Mouse (Mus musculus) intestine, postnatal 0 days (tissue): ENCODE measurements around the gene Eif2ak4. TPM values are rescaled to one million over a fixed set of nuclear protein-coding genes. Genes with fewer than 3 reads are reported as not detected.

Source experiments
- ATAC-seq: fragments of 200-750 bp; cut with Nextera tagmentation; 2 replicates; pipeline ENCODE4 v1.8.0; 2017; ENCODE audit warnings: mild to moderate bottlenecking, moderate TSS enrichment, moderate library complexity
- H3K27ac ChIP-seq: fragments of 300-500 bp; sonication (generic); 2 replicates; pipeline ENCODE4 v1.5.1; 2014; ENCODE audit warnings: mild to moderate bottlenecking, low read depth, low read length, moderate library complexity
- H3K27me3 ChIP-seq: fragments of 300-500 bp; sonication (generic); replicated peaks from 2 replicates; pipeline ENCODE4 v1.6.1; 2014; ENCODE audit warnings: low read length, mixed read lengths; ENCODE audit not compliant: control insufficient read depth, insufficient read depth
- H3K36me3 ChIP-seq: fragments of 300-500 bp; sonication (generic); 2 replicates; pipeline ENCODE4 v1.6.1; 2014; ENCODE audit warnings: mild to moderate bottlenecking, moderate library complexity; ENCODE audit not compliant: control insufficient read depth, insufficient read depth
- H3K4me1 ChIP-seq: fragments of 300-500 bp; sonication (generic); replicated peaks from 2 replicates; pipeline ENCODE4 v1.6.1; 2014; ENCODE audit warnings: antibody characterized with exemption, low read length, mixed read lengths; ENCODE audit not compliant: control insufficient read depth, insufficient read depth
- H3K4me2 ChIP-seq: fragments of 300-500 bp; sonication (generic); replicated peaks from 2 replicates; pipeline ENCODE4 v1.6.1; 2014; ENCODE audit warnings: low read depth, mild to moderate bottlenecking, moderate library complexity
- H3K4me3 ChIP-seq: fragments of 300-500 bp; sonication (generic); 2 replicates; pipeline ENCODE4 v1.5.1; 2014; ENCODE audit warnings: low read depth, low read length
- H3K9ac ChIP-seq: fragments of 300-500 bp; sonication (generic); 2 replicates; pipeline ENCODE4 v1.6.1; 2014; ENCODE audit warnings: mild to moderate bottlenecking, low read depth, low read length
- H3K9me3 ChIP-seq: fragments of 300-500 bp; sonication (generic); 2 replicates; pipeline ENCODE4 v1.6.1; 2016; ENCODE audit warnings: mixed run types; ENCODE audit not compliant: control insufficient read depth
- CTCF ChIP-seq: sonication (generic); IDR thresholded peaks from 2 replicates; pipeline ENCODE4 v1.5.1; 2016; ENCODE audit warnings: low read depth, mild to moderate bottlenecking, control low read depth, antibody characterized with exemption, moderate library complexity
- WGBS: fragments of 180-500 bp; shearing (Covaris S2); extraction: QIAGEN DNeasy Blood & Tissue Kit; methylation state at CpG from one replicate; pipeline ENCODE4 v1.1.7; 2014; 5-methylcytosine and 5-hydroxymethylcytosine counted together
- polyA plus RNA-seq: library from polyadenylated mRNA; unstranded; fragments of >200 nt; fragmentation: Nextera tagmentation; extraction: Ambion mirVana; gene quantifications from 2 replicates; pipeline ENCODE4 v1.2.1, GENCODE M21; 2015

Gene Eif2ak4
- polyA plus RNA-seq, 1 experiment from 2014 or later = 3.7 TPM

DNA sequence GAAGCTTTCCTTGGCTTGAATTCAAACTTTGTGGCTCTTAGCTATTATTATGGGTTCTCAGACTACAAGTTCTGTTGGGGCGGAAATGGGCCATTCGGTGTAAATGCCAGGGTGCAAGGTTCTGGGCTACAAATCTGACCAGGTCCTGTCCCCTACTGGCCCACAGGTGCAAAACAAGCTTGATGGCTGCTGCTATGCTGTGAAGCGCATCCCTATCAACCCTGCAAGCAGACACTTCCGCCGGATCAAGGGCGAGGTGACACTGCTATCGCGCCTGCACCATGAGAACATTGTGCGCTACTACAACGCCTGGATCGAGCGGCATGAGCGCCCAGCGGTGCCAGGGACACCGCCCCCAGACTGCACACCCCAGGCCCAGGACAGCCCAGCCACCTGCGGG, 42.2 kb downstream of the Eif2ak4 start:
- TF ChIP-seq CTCF = 0 out of 2 replicates have a peak, but pooled peaks have one; percentile 5
- WGBS = 86% methylated on average over 16 of the region's 16 CpGs
- no peak for ATAC-seq

DNA sequence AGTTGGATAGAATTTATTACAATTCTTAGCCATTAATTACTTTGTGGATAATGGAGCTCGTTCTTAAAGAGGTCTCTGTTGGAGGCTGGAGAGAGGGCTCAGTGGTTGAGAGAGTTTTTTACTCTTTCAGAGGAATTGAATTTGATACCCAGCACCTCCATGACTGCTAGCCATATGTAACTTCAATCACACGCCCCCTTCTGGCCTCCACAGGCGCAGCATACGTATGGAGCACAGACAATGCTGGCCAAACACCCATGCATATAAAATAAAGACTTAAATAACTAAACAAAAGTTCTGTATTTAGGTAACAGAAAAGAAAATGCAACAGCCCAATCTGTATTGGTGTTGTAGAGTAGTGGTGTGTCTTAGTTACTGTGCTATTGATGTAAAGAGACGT, 43.2 kb downstream of the Eif2ak4 start:
- H3K4me1 ChIP-seq = no peaks in the 10 kb centered on the region
- no peak overlapping the region for H3K4me3 ChIP-seq
- H3K9ac ChIP-seq = no peak overlapping the region
- H3K9me3 ChIP-seq = no peaks in the 10 kb centered on the region
- peak; percentile 69 for TF ChIP-seq CTCF
- H3K36me3 ChIP-seq = peaks cover 60% of the 10 kb centered on the region
- ATAC-seq = no peak
- H3K4me2 ChIP-seq = no peak overlapping the region
- WGBS = 70% methylated on average over 5 of the region's 5 CpGs
- H3K27ac ChIP-seq = no peak overlapping the region
- H3K27me3 ChIP-seq = no peaks in the 10 kb centered on the region

More for the DNA sequence above, 42.2 kb downstream of the Eif2ak4 start:
- Histone ChIP-seq H3K27ac (no peak overlapping the region; the same call in 1 of the 2 replicates), H3K27me3 (no peaks in the 10 kb centered on the region), H3K4me1 (no peaks in the 10 kb centered on the region), H3K9ac (no peak overlapping the region), H3K36me3 (peaks cover 50% of the 10 kb centered on the region), H3K9me3 (no peaks in the 10 kb centered on the region), H3K4me2 (no peak overlapping the region), H3K4me3 (no peak overlapping the region)

DNA sequence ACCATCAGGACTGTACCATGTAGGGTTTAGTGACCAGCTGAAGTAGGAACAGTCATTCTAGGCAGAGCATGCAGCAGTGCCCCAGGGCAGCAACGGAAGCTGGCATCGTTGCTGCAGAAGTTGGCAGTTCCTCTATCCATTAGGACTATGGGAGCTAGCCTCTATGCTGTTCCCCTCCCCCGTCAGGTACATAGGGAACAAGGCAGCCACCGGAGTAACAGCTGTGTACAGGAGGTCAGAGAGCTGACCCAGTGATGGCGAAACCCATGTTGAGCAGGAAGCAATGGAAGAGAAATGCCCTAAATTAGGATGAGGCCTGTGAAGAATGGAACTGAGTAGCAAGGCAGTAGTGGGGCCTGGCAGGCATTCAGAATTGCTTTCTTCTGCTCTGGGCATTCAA, 53.8 kb downstream of the Eif2ak4 start:
- WGBS = 80% methylated on average over 5 of the region's 5 CpGs
- TF ChIP-seq CTCF = no peak
- no peak overlapping the region for H3K4me3 ChIP-seq
- H3K27ac ChIP-seq = no peak overlapping the region
- peaks cover 52% of the 10 kb centered on the region; the same call in 1 of the 2 replicates for H3K36me3 ChIP-seq
- H3K9ac ChIP-seq = no peak overlapping the region
- no peaks in the 10 kb centered on the region for H3K27me3 ChIP-seq
- no peak overlapping the region for H3K4me2 ChIP-seq
- ATAC-seq = no peak
- no peaks in the 10 kb centered on the region for H3K9me3 ChIP-seq
- no peaks in the 10 kb centered on the region for H3K4me1 ChIP-seq

DNA sequence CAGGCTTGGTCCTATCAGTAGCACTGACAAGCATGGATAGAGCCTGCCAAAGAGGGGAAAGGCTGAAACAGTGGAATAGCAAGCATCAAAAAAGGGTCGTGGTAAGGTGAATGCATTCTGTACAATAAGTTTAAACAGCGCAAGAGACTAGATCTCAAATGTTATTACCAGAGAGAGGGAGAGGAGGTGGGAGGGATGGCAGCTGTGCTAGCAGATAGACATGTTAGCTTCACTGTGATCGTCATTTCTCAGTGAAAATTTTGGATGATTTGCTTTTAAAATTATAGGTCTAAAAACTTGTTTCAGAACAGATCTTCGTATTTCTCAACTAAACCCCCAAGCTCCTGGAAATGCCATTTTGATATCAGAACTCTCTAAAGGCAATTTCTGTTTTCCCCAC, 54.3 kb downstream of the Eif2ak4 start:
- no peak overlapping the region for H3K9ac ChIP-seq
- no peak for TF ChIP-seq CTCF
- H3K27ac ChIP-seq = no peak overlapping the region
- no peaks in the 10 kb centered on the region for H3K4me1 ChIP-seq
- H3K4me3 ChIP-seq = no peak overlapping the region
- H3K36me3 ChIP-seq = peaks cover 48% of the 10 kb centered on the region; the same call in 1 of the 2 replicates
- H3K27me3 ChIP-seq = no peaks in the 10 kb centered on the region
- no peak overlapping the region for H3K4me2 ChIP-seq
- H3K9me3 ChIP-seq = no peaks in the 10 kb centered on the region
- 90% methylated on average over 4 of the region's 4 CpGs for WGBS
- ATAC-seq = no peak

DNA sequence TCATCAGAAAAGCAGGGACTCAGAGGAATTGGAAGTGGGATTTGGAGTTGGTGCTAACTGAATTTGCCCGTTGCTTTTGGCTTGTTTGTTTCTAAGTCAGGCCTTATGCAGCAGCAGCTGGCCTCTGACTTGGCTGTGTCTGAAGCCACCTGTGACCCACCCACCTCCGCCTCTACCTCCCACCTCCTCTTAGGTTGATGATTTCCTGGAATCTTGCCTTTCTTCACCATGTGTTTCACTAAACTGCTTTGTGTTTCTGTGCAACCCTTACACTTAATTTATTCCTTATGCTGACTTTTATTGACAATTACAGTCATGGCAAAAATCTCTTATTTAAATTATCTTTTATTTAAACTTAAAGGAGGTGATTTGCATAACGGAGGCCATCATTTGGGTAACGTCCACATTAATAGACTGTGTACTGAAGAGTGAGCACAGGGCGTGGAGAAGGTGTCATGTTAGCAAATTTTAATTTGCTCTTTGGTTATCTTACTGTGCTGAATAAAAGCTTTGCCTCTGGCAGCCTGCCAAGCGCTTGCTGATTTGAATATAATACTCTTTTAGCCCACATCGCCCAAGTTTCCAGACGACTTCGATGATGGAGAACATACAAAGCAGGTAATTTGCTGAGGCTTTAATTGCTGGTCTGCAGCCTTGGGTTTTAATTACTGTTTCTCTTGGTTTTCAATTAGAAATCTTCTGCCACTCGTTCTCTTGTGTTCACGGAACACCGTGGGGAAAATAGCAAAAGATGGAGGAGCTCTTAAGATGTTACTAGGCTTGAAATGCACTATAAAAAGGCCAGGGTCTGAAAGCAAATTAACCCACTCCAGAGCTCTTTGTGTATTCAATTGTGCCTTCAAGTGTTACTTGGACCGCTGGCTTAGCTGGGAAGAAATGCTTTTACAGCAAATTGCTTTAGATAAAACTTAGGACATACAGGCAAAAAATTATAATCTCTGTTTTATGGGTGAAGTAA, 57.6 kb downstream of the Eif2ak4 start:
- H3K4me2 ChIP-seq = no peak overlapping the region
- no peaks in the 10 kb centered on the region for H3K4me1 ChIP-seq
- no peak overlapping the region for H3K27ac ChIP-seq
- no peak for ATAC-seq
- H3K9me3 ChIP-seq = no peaks in the 10 kb centered on the region
- H3K4me3 ChIP-seq = no peak overlapping the region
- H3K9ac ChIP-seq = no peak overlapping the region
- H3K27me3 ChIP-seq = no peaks in the 10 kb centered on the region
- peaks cover 41% of the 10 kb centered on the region; the same call in 1 of the 2 replicates for H3K36me3 ChIP-seq
- no peak for TF ChIP-seq CTCF
- WGBS = 78% methylated on average over 13 of the region's 13 CpGs

DNA sequence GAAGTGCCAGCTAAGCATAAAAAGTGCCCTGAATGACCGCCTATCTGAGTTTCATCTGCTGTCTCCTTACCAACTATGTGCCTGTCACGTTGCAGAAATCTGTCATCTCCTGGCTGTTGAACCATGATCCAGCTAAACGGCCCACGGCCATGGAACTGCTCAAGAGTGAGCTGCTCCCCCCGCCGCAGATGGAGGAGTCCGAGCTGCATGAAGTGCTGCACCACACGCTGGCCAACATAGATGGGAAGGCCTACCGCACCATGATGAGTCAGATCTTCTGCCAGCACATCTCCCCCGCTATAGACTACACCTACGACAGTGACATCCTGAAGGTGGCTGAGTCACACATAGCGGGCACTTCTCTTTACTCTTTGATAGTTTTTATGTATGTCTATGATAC, 59.8 kb downstream of the Eif2ak4 start:
- no peak for ATAC-seq

More for the DNA sequence above, 59.8 kb downstream of the Eif2ak4 start:
- Histone ChIP-seq H3K36me3 (peaks cover 32% of the 10 kb centered on the region), H3K4me1 (no peaks in the 10 kb centered on the region), H3K9me3 (no peaks in the 10 kb centered on the region), H3K4me2 (no peak overlapping the region), H3K9ac (no peak overlapping the region), H3K27ac (no peak overlapping the region), H3K27me3 (no peaks in the 10 kb centered on the region), H3K4me3 (no peak overlapping the region)
- WGBS = 85% methylated on average over 12 of the region's 12 CpGs
- TF ChIP-seq CTCF = no peak
